Mouse (Mus musculus) G1E (cell line): Measurements from ENCODE around the gene Klf11. TPM values are rescaled to one million over a fixed set of nuclear protein-coding genes. Genes with fewer than 3 reads are reported as not detected.

Source experiments
- ATAC-seq: 2 replicates; pipeline ENCODE4 v1.8.0; 2016; ENCODE audit warnings: mild to moderate bottlenecking; ENCODE audit not compliant: insufficient number of reproducible peaks, poor library complexity, low FRiP score, severe bottlenecking; ENCODE audit errors: extremely low read depth
- DNase-seq: peaks from one replicate; pipeline ENCODE4 v3.0.0; 2012; ENCODE audit warnings: low spot score
- H3K27me3 ChIP-seq: 2 replicates; pipeline ENCODE4 v1.6.1; 2012; ENCODE audit warnings: mild to moderate bottlenecking, low read length, inconsistent platforms; ENCODE audit not compliant: insufficient read depth
- H3K36me3 ChIP-seq: replicated peaks from 2 replicates; pipeline ENCODE3; 2012; ENCODE audit warnings: mild to moderate bottlenecking, inconsistent platforms
- H3K4me1 ChIP-seq: 2 replicates; pipeline ENCODE4 v1.6.1; 2012; ENCODE audit warnings: low read depth, low read length, inconsistent platforms, mixed read lengths; ENCODE audit not compliant: insufficient read depth
- H3K4me3 ChIP-seq: 2 replicates; pipeline ENCODE4 v1.5.1; 2012; ENCODE audit warnings: low read depth, mild to moderate bottlenecking, inconsistent platforms, low read length, moderate library complexity, mixed read lengths
- H3K9me3 ChIP-seq: replicated peaks from 2 replicates; pipeline ENCODE4 v1.6.1; 2012; ENCODE audit warnings: inconsistent platforms
- CTCF ChIP-seq: IDR thresholded peaks from 2 replicates; pipeline ENCODE4 v1.5.1; 2012; ENCODE audit warnings: low read depth, low read length, inconsistent platforms, mixed read lengths
- GATA1 ChIP-seq: IDR thresholded peaks from 2 replicates; pipeline ENCODE4 v1.6.1; 2012; ENCODE audit warnings: borderline replicate concordance, low read length, inconsistent platforms, mixed read lengths
- GATA2 ChIP-seq: IDR thresholded peaks from 2 replicates; pipeline ENCODE4 v1.6.1; 2012; ENCODE audit warnings: low read depth, low read length, inconsistent platforms, borderline replicate concordance
- POLR2AphosphoS5 ChIP-seq: IDR thresholded peaks from 2 replicates; pipeline ENCODE4 v1.6.1; 2012; ENCODE audit warnings: low read depth, low read length, inconsistent platforms; ENCODE audit not compliant: insufficient replicate concordance
- TAL1 ChIP-seq: conservative IDR thresholded peaks from 2 replicates; pipeline ENCODE4 v1.6.1; 2012; ENCODE audit warnings: low read depth, low read length, inconsistent platforms, mixed read lengths
- polyA plus RNA-seq: library from polyadenylated mRNA; stranded (reverse); fragments of >175 nt; gene quantifications from 2 replicates; pipeline ENCODE4 v1.2.3, GENCODE M21; 2012
- total RNA-seq, 2 experiments: library from RNA; stranded (forward) in 1 of 2; stranded (reverse) in 1 of 2; fragments of 200-1000 nt in 1 of 2; fragments of >200 nt in 1 of 2; fragmentation: Nextera tagmentation in 1 of 2; gene quantifications; 2 replicates each; pipeline ENCODE4 v1.2.3; 2014 to 2017

Klf11 gene
- total and polyA plus RNA-seq, 3 experiments = 7.0 to 17.4 (median 16.0) TPM

- H3K27me3 ChIP-seq = no peaks in the 10 kb centered on the region
- H3K4me3 ChIP-seq = peak within 1 kb of the TSS; percentile 91
- DNase-seq (peak; percentile 98), ATAC-seq (peak; percentile 29)
- H3K9me3 ChIP-seq = no peaks in the 10 kb centered on the region
- H3K36me3 ChIP-seq = peaks cover 58% of the 10 kb centered on the region
- peaks cover 65% of the 10 kb centered on the region for H3K4me1 ChIP-seq
- TF ChIP-seq POLR2AphosphoS5 = no peak; the same call in 1 of the 2 replicates
- TF ChIP-seq CTCF = peak; percentile 80
These were observed 57.1 kb downstream of the Klf11 start, which contains the start of gene Rrm2 for GRCm38 (mm10) chr12:24707954-24708823. TSS of gene Rrm2 (plus strand) at chr12:24708241.

- peak overlapping the region; percentile 91 for H3K4me3 ChIP-seq
- no peak for TF ChIP-seq POLR2AphosphoS5
- no peak for TF ChIP-seq GATA2
- TF ChIP-seq CTCF = no peak
- no peaks in the 10 kb centered on the region for H3K9me3 ChIP-seq
- peaks cover 63% of the 10 kb centered on the region for H3K4me1 ChIP-seq
- peaks cover 54% of the 10 kb centered on the region for H3K36me3 ChIP-seq
- H3K27me3 ChIP-seq = no peaks in the 10 kb centered on the region
- DNase-seq (no peak), ATAC-seq (no peak)
These were observed 57.7 kb downstream of the Klf11 start for GRCm38 (mm10) chr12:24708824-24709218.

- Histone ChIP-seq H3K4me1 (peaks cover 57% of the 10 kb centered on the region), H3K36me3 (peaks cover 51% of the 10 kb centered on the region), H3K27me3 (no peaks in the 10 kb centered on the region), H3K9me3 (no peaks in the 10 kb centered on the region), H3K4me3 (peak overlapping the region; percentile 91)
- TF ChIP-seq TAL1 (no peak), CTCF (no peak), GATA2 (no peak), GATA1 (no peak), POLR2AphosphoS5 (no peak)
- no peak for DNase-seq
- ATAC-seq = no peak
These were observed 58.3 kb downstream of the Klf11 start for GRCm38 (mm10) chr12:24709409-24709808.

GRCm38 (mm10) chr12:24709831-24710508 is 58.9 kb downstream of the Klf11 start:
- Histone ChIP-seq H3K9me3 (no peaks in the 10 kb centered on the region), H3K27me3 (no peaks in the 10 kb centered on the region), H3K36me3 (peaks cover 55% of the 10 kb centered on the region), H3K4me3 (peak overlapping the region; percentile 91), H3K4me1 (peaks cover 57% of the 10 kb centered on the region)
- ATAC-seq (peak; percentile 8), DNase-seq (peak; percentile 80)
- TF ChIP-seq POLR2AphosphoS5 (no peak), CTCF (peak; percentile 30; the same call in 1 of the 2 replicates)

DNA sequence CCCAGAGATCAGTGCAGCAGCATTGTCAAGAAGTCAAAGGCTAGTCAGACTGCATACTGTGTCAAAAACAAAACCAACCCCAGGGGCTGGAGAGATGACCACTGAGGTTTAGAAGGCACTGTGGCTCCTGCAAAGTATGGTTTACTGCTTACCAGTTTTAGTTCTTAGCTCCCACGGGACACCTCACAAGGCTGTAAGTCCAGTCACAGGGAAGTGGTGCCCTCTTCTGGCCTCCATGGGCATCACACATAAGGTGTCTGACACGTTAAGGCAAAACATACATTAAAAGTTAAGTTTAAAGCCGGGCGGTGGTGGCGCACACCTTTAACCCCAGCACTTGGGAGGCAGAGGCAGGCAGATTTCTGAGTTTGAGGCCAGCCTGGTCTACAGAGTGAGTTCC is 59.6 kb downstream of the Klf11 start:
- peak overlapping the region; percentile 91 for H3K4me3 ChIP-seq
- TF ChIP-seq POLR2AphosphoS5 (no peak), CTCF (peak; percentile 48; the same call in 1 of the 2 replicates), TAL1 (no peak), GATA1 (no peak), GATA2 (no peak)
- H3K9me3 ChIP-seq = no peaks in the 10 kb centered on the region
- H3K36me3 ChIP-seq = peaks cover 62% of the 10 kb centered on the region
- DNase-seq (no peak), ATAC-seq (no peak)
- H3K4me1 ChIP-seq = peaks cover 51% of the 10 kb centered on the region
- no peaks in the 10 kb centered on the region for H3K27me3 ChIP-seq

Other genes starting within 250 kb of the Klf11 start
- gene Taf1b, start 152.9 kb upstream of the Klf11 start, total RNA-seq (2014; fragmentation: Nextera tagmentation) = 28.6 and 38.8 TPM in 2 replicates
- gene Taf1b, start 152.9 kb upstream of the Klf11 start, total RNA-seq (2017) = 42.0 and 43.1 TPM in 2 replicates
- 2.5 and 2.7 TPM in 2 replicates for gene Taf1b, start 152.9 kb upstream of the Klf11 start, polyA plus RNA-seq
- gene Grhl1, start 79.0 kb upstream of the Klf11 start, total RNA-seq (2014; fragmentation: Nextera tagmentation) = 2.0 and 4.4 TPM in 2 replicates
- gene Grhl1, start 79.0 kb upstream of the Klf11 start, total RNA-seq (2017) = 2.1 and 3.0 TPM in 2 replicates
- gene Grhl1, start 79.0 kb upstream of the Klf11 start, polyA plus RNA-seq = 0.57 and 0.59 TPM in 2 replicates
- gene Cys1, start 30.5 kb downstream of the Klf11 start, total RNA-seq (2014; fragmentation: Nextera tagmentation) = 1.2 TPM in 1 of 2 replicates, not detected in the other
- 0.12 TPM in 1 of 2 replicates, not detected in the other for gene Cys1, start 30.5 kb downstream of the Klf11 start, total RNA-seq (2017)
- gene Cys1, start 30.5 kb downstream of the Klf11 start, polyA plus RNA-seq = not detected in 2 replicates
- 330 and 343 TPM in 2 replicates for gene Rrm2, start 57.0 kb downstream of the Klf11 start, total RNA-seq (2014; fragmentation: Nextera tagmentation)
- gene Rrm2, start 57.0 kb downstream of the Klf11 start, total RNA-seq (2017) = 304 and 352 TPM in 2 replicates
- gene Rrm2, start 57.0 kb downstream of the Klf11 start, polyA plus RNA-seq = 504 and 622 TPM in 2 replicates
- gene Mboat2, start 179.6 kb downstream of the Klf11 start, total RNA-seq (2014; fragmentation: Nextera tagmentation) = 1.6 and 2.2 TPM in 2 replicates
- gene Mboat2, start 179.6 kb downstream of the Klf11 start, total RNA-seq (2017) = 0.76 and 0.98 TPM in 2 replicates
- 0.20 and 0.21 TPM in 2 replicates for gene Mboat2, start 179.6 kb downstream of the Klf11 start, polyA plus RNA-seq